Mouse (Mus musculus): ENCODE data around the gene Eif2a.

Gene Eif2a

DNA sequence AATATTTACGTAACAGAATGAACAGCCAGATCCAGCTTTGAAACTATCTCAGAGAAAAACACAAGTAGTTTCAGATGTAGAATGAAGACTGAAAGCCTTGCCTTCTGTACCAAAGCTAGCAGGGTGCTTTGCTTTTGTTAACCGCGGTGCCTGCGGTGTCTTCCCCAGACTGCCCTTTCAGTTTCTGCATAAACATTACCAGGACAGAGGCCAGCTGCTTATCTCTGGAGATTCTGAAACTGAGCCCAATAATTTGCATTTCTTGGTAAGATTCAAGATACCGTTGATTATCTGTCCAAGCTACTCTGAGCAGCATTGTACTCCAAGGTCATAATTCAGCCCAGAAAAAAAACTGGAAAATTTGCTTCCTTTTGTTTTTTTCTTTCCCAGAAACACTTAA lies 68.0 kb downstream of the Eif2a start:
- intact Hi-C loops (cut with DNase I): no loop called here
